Mouse (Mus musculus) cerebellum, postnatal 14 days (tissue): ENCODE measurements around the gene Ptger1.

Source experiments
- DNase-seq, 2 experiments: peaks; one replicate each; pipeline ENCODE4 v3.0.0; 2021; ENCODE audit warnings: mixed read lengths in 2 of 2

Ptger1 gene

GRCm38 (mm10) chr8:83697374-83698220, 31.1 kb downstream of the Ptger1 start:
- peak; percentile 23 to 24 for DNase-seq

GRCm38 (mm10) chr8:83698291-83698660, 31.8 kb downstream of the Ptger1 start:
- DNase-seq, result peak; percentile 63 to 69

- DNase-seq, result peak; percentile 69 to 79
These were observed 32.4 kb downstream of the Ptger1 start, which contains the start of gene Pkn1 for GRCm38 (mm10) chr8:83698661-83699453. Pkn1 (minus strand) TSS chr8:83699179.

GRCm38 (mm10) chr8:83699566-83699965, 33.1 kb downstream of the Ptger1 start:
- no peak for DNase-seq

GRCm38 (mm10) chr8:83700423-83701085, 34.1 kb downstream of the Ptger1 start:
- peak in 1 of 2 experiments; percentile 19 for DNase-seq

- no peak for DNase-seq
These were observed 36.9 kb downstream of the Ptger1 start for GRCm38 (mm10) chr8:83703426-83703825.

GRCm38 (mm10) chr8:83706411-83706810, 39.9 kb downstream of the Ptger1 start:
- DNase-seq, result no peak

- no peak for DNase-seq
These were observed 41.1 kb downstream of the Ptger1 start for GRCm38 (mm10) chr8:83707554-83707953.

GRCm38 (mm10) chr8:83714676-83715030, 48.2 kb downstream of the Ptger1 start:
- no peak for DNase-seq

- DNase-seq, result peak; percentile 92 to 93
These were observed 48.7 kb downstream of the Ptger1 start, which contains the start of gene Ddx39 for GRCm38 (mm10) chr8:83715031-83715690. Ddx39 (plus strand) TSS chr8:83715177.

- DNase-seq, result peak; percentile 15 to 25
These were observed 49.3 kb downstream of the Ptger1 start for GRCm38 (mm10) chr8:83715771-83716170.

- no peak for DNase-seq
These were observed 50.1 kb downstream of the Ptger1 start for GRCm38 (mm10) chr8:83716563-83716962.

- DNase-seq, result no peak
These were observed 52.6 kb downstream of the Ptger1 start for GRCm38 (mm10) chr8:83719048-83719447.

GRCm38 (mm10) chr8:83719693-83720092, 53.2 kb downstream of the Ptger1 start:
- no peak for DNase-seq

GRCm38 (mm10) chr8:83721405-83722025, 55.0 kb downstream of the Ptger1 start:
- no peak for DNase-seq
